Mouse (Mus musculus): ENCODE results near the gene Trim8. TPM values are rescaled to one million over a fixed set of nuclear protein-coding genes. Genes with fewer than 3 reads are reported as not detected.

The Trim8 gene
- total RNA-seq, 4 experiments from 2014 or later: 46.6 to 69.0 (median 59.4) TPM

- no peak for DNase-seq
Measured at GRCm38 (mm10) chr19:46505646-46506371, 4.3 kb downstream of the Trim8 start.

DNA sequence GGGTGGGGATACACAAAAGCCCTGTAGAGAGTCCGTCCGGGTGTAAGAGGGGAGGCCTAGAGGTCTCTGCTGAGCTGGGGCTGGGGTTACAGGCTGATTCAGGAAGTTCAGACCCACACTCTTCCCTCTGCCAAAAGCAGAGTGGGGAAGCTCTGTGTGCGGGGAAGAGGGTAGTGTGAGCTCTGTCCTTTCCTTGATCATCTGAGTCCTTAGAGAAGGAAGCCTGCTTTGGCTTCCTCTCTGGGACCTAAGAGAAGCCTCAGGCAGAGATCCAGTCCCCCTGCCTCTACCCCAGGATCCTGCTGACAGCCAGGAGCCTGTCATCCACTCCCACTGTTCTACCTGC lies 4.8 kb downstream of the Trim8 start:
- DNase-seq: no peak

- no peak for DNase-seq
Measured at GRCm38 (mm10) chr19:46507181-46507581, 5.7 kb downstream of the Trim8 start.

- no peak for DNase-seq
Measured at GRCm38 (mm10) chr19:46507806-46508205, 6.3 kb downstream of the Trim8 start.

DNA sequence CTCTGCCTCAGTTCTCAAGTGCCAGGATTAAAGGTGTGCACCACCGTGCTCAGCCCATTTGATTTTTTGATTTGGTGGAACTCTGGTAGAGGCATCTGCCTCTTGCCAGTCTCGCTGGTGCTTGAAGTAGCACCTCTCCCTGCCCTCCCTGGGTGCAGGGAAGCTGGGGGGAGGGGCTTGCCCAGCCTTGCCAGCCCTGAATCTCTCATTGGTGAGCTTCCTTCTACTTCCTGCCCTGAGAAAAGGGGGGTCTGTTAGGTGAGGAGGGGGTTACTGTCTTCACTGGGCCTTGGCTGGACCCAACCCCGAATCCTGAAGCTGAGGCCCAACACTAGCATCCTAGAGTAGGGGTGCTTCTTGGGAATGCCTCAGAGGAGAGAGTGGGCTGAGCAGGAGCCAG lies 7.2 kb downstream of the Trim8 start:
- no peak for DNase-seq

- DNase-seq: no peak
Measured at GRCm38 (mm10) chr19:46509202-46509601, 7.7 kb downstream of the Trim8 start.

GRCm38 (mm10) chr19:46509736-46510135 lies 8.2 kb downstream of the Trim8 start:
- DNase-seq: no peak

DNA sequence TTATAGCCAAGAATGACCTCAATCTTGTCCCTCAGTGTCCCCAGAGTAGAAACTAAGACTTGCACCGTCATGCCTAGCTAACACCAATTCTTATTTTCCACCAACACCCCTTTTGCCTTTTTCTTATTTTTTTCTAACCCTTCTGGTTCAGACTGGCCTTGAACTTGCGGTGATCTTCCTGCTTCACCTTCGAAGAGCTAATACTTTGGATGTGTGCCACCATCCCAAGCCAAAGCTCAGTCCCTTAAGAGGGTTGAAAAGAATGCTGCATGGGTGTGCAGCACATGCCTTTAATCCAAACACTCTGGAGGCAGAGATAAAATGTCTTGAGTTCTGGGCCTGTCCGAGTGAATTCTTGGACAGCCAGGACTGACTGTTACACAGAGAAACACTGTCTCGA lies 8.9 kb downstream of the Trim8 start:
- DNase-seq: no peak

DNA sequence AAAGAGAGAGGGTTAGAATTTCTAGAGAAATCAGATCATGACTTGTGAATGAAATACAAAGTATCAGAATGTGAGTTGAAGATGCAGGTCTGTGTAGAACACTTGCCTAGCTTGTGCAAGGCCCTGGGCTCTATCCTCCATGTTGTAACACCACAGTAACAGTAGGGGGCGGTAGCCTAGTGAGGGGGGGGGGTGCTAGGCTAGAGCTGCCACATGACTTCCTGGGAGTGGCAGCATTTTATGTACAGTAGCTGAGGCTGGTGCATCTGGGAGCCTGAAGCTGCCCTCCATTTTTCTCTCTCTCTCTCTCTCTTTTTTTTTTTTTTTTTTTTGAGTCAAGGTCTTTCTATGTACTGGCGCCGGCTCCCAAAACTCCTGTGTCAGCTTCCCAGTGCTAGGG lies 9.3 kb downstream of the Trim8 start:
- DNase-seq: no peak

DNA sequence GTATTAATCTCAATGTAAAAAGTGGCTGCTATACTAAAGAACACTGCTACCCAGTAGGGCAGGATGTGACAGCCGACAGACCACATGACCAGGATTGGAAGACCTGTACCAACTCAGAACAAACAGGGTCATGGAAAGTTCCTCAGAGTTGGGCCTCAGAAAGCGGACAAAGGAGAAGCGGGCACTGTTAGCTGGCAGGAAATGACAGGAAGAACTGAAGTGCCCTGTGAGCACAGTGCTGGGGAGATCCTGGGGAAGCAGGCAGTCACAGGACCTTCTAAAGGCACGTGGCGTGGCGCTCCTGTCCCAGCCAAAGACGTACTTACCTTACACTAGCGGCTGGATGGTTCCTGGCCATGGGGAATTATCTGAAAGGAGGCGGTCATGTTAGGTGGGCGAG lies 9.8 kb downstream of the Trim8 start:
- DNase-seq: no peak

- no peak for DNase-seq
Measured at GRCm38 (mm10) chr19:46514387-46514786, 12.9 kb downstream of the Trim8 start.

- no peak for DNase-seq
Measured at GRCm38 (mm10) chr19:46515287-46515821, 13.9 kb downstream of the Trim8 start.

DNA sequence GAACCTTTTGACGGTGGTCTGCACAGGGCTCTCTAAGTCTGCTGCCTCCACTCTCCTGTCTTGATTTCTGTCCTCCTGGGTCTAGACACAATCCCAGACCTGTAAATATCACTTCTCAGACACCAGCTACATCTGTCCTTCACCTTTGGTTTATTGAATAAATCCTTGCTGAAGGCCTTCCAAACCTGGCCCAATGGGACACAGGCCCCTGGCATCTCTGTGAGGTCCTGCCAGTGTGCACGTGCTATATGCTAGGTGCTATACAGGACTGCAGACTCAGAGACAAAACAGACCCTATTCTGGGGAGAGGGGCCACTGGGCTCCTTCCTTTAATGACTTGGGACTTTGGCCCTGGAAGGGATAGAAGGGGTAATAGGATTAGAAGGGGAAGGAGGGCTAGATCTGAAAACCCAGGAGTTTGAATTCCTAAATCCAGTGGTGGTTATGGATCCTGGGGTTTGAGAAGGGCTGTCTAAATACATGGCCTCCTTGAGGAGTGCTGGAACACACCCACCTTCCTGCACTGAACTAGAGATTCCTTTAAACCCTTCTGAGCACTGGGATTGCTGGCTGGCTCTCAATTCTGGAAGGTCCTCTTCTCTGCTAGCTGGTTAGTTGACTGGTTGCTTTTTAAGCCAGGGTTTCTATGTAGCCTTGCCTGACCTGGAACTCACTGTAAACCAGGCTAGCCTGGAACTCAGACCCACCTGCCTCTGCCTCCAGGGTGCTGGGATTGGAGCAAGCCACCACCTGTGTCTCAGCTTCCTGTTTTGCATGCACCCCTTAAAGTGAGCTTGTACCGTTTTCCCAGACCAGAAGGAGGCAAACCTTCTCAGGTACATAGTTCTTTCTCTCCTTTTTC lies 15.4 kb downstream of the Trim8 start:
- no peak for DNase-seq

DNA sequence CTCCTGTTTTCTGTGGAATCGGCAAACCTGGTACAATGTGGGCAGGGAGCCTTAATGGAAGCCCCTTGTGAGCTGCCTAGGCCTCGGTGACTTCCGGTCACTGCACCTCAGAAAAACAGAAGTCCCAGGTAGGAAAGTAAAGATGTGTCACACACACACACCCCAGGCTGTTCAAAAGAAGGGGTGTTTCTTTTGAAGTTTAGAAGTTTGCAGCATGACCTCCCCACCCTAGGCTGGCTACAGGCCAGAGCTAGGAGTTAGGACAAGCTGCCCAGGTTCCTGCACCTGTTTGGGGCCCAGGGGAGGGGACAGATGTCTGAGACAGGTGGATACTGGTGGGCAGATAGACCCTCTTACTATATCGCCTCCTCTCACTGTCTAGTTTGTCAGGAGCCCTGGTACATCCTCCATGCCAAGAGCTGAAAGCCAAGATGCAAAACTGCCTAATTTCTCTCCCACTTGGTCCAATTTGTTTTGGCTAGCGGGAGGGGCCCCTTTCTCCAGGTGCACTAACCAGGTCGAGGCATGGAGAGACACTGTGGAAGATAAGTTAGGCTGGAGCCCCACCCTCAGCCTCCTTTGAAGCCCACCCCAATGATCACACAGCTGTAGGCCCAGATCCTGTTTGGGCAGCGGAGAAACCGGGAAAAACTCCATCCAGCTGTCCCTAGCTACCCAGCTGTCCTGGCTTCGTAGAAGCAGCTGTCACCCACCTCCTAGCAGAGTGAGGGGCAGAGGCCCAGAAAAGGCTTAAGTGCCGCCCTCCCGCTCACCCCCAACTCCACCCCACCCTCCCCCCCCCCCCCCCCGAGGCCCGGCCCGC lies 16.2 kb downstream of the Trim8 start:
- DNase-seq: no peak

GRCm38 (mm10) chr19:46518352-46518787 lies 16.9 kb downstream of the Trim8 start:
- no peak for DNase-seq

GRCm38 (mm10) chr19:46518828-46519621 lies 17.5 kb downstream of the Trim8 start:
- DNase-seq: no peak

- no peak for DNase-seq
Measured at GRCm38 (mm10) chr19:46521698-46522097, 20.2 kb downstream of the Trim8 start.

DNA sequence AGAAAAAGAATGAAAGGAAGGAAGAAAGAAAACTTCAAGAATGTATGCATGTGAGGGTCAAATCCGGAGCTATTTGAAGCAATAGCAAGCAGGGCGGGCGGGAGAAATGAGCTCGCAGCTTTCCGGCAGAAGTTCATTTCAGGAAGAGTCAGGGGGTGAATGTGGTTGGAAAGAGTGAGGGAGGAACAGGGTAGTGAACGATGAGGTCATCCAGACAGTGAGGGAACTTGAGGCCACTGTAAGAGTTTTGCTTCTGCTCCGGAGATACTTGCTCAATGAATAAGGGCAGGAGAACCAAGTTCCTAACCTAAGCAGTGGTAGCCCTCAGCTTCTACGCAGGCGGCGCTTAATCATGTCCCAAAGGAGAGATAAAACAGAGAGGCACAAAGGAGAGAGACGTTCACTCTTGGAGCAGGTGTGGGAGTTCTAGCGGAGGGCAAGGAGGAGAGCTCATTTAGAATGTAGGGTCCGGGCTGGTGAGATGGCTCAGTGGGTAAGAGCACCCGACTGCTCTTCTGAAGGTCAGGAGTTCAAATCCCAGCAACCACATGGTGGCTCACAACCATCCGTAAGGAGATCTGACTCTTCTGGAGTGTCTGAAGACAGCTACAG lies 21.0 kb downstream of the Trim8 start:
- no peak for DNase-seq

- DNase-seq: no peak
Measured at GRCm38 (mm10) chr19:46523131-46523479, 21.6 kb downstream of the Trim8 start.

- DNase-seq: no peak
Measured at GRCm38 (mm10) chr19:46523480-46524151, 22.1 kb downstream of the Trim8 start.

- DNase-seq: no peak
Measured at GRCm38 (mm10) chr19:46524152-46524544, 22.6 kb downstream of the Trim8 start.

All from adrenal gland, adult 8-10 months (tissue).